Mouse (Mus musculus) heart, postnatal 14 days (tissue): ENCODE data around the gene Rhof. TPM values are rescaled to one million over a fixed set of nuclear protein-coding genes. Genes with fewer than 3 reads are reported as not detected.
"Not testable (repeated sequence)": the region's sequence is repeated elsewhere in the genome, so short reads cannot be mapped to it uniquely, and the experiment has no call there.

Experiments used
- DNase-seq, 2 experiments: peaks; one replicate each; pipeline ENCODE4 v3.0.0; 2021 to 2022
- intact Hi-C: fragments of 180-260 bp; cut with DNase I; formaldehyde crosslinking; loops from one replicate; pipeline ENCODE4 v1.15.1; 2025
- total RNA-seq, 2 experiments: library from RNA; stranded (reverse); gene quantifications; 2 replicates each; pipeline ENCODE4 v1.2.3; 2021

The Rhof gene
- total RNA-seq, 2 experiments from 2014 or later = 0.48 to 0.61 TPM

GRCm38 (mm10) chr5:123080041-123080440, 52.5 kb downstream of the Rhof start:
- peak in 1 of 2 experiments; percentile 28 for DNase-seq
- intact Hi-C loops = no loop called here

- intact Hi-C loops = no loop called here
Observed at GRCm38 (mm10) chr5:123079568-123079967, 52.9 kb downstream of the Rhof start.

GRCm38 (mm10) chr5:123076419-123077281, 55.8 kb downstream of the Rhof start:
- intact Hi-C loops = no loop called here

More at GRCm38 (mm10) chr5:123079568-123079967, 52.9 kb downstream of the Rhof start:
- no peak for DNase-seq

GRCm38 (mm10) chr5:123075576-123076418, 56.7 kb downstream of the Rhof start:
- DNase-seq = peak; percentile 98 to 99
- intact Hi-C loops = no loop called here

More at GRCm38 (mm10) chr5:123076419-123077281, 55.8 kb downstream of the Rhof start:
- DNase-seq = no peak

- DNase-seq = no peak
- intact Hi-C loops = loop anchor here (5.0 kb wide), 1 partner anchor 89 kb away; no protein-coding TSS in a partner anchor
Observed at GRCm38 (mm10) chr5:123068714-123069113, 63.8 kb downstream of the Rhof start.

GRCm38 (mm10) chr5:123068115-123068514, 64.4 kb downstream of the Rhof start, which contains the start of gene Tmem120b:
TSS of gene Tmem120b (plus strand) at chr5:123068415.
- intact Hi-C loops = loop anchor here (5.0 kb wide), 1 partner anchor 89 kb away; no protein-coding TSS in a partner anchor
- no peak for DNase-seq

- intact Hi-C loops = loop anchor here (5.0 kb wide), 1 partner anchor 90 kb away; no protein-coding TSS in a partner anchor
- DNase-seq = peak; percentile 10 to 44
Observed at GRCm38 (mm10) chr5:123067395-123067995, 65.0 kb downstream of the Rhof start.

GRCm38 (mm10) chr5:123064207-123064606, 68.3 kb downstream of the Rhof start:
- intact Hi-C loops = loop anchor here (1.0 to 2.0 kb wide), 3 partner anchors 51 to 107 kb away; partner anchors contain the start of gene Rhof
- DNase-seq = peak; percentile 65 to 79

- intact Hi-C loops = no loop called here
- no peak for DNase-seq
Observed at GRCm38 (mm10) chr5:123063141-123063540, 69.4 kb downstream of the Rhof start.

- intact Hi-C loops, DNase-seq: not testable (repeated sequence)
Observed at GRCm38 (mm10) chr5:123061402-123061749, 71.1 kb downstream of the Rhof start.

GRCm38 (mm10) chr5:123060706-123061401, 71.6 kb downstream of the Rhof start:
- intact Hi-C loops = no loop called here
- no peak for DNase-seq

GRCm38 (mm10) chr5:123059757-123060520, 72.6 kb downstream of the Rhof start:
- intact Hi-C loops = loop anchor here (5.0 kb wide), 1 partner anchor 43 kb away; the partner anchor contains the start of gene Orai1

GRCm38 (mm10) chr5:123058251-123059102, 74.0 kb downstream of the Rhof start:
- intact Hi-C loops = loop anchor here (5.0 kb wide), 1 partner anchor 41 kb away; the partner anchor contains the start of gene Orai1

More at GRCm38 (mm10) chr5:123059757-123060520, 72.6 kb downstream of the Rhof start:
- DNase-seq = peak; percentile 46 to 61

GRCm38 (mm10) chr5:123057366-123058250, 74.9 kb downstream of the Rhof start:
- intact Hi-C loops = loop anchor here (5.0 kb wide), 1 partner anchor 40 kb away; the partner anchor contains the start of gene Orai1
- peak; percentile 98 to 99 for DNase-seq

More at GRCm38 (mm10) chr5:123058251-123059102, 74.0 kb downstream of the Rhof start:
- DNase-seq = no peak
